Mouse (Mus musculus) heart, postnatal 25 days (tissue): Measurements from ENCODE around the gene Mapre3. TPM values are rescaled to one million over a fixed set of nuclear protein-coding genes. Genes with fewer than 3 reads are reported as not detected.
A peak's percentile ranks its signal among the peaks of the same experiment; 100 is the strongest.

Experiments used
- DNase-seq: peaks from one replicate; pipeline ENCODE4 v3.0.0; 2022; ENCODE audit warnings: low spot score
- intact Hi-C: fragments of 180-260 bp; cut with DNase I; formaldehyde crosslinking; loops from one replicate; pipeline ENCODE4 v1.15.1; 2025
- total RNA-seq, 2 experiments: library from RNA; stranded (reverse); gene quantifications; 2 replicates each; pipeline ENCODE4 v1.2.3; 2021

Mapre3 gene
- total RNA-seq, result 10 to 100 TPM; 31.1 to 32.4 TPM

- intact Hi-C loops, result loop anchor here (5.0 kb wide), 2 partner anchors 53 to 108 kb away; partner anchors contain the start of genes Khk and Tmem214
Observed at GRCm38 (mm10) chr5:30814424-30815119, at the start of gene Mapre3. TSS of gene Mapre3 (plus strand) at chr5:30814641.

GRCm38 (mm10) chr5:30765596-30766370 lies 48.7 kb upstream of the Mapre3 start:
- DNase-seq, result no peak
- intact Hi-C loops, result no loop called here

More at GRCm38 (mm10) chr5:30814424-30815119, at the start of gene Mapre3:
- peak; percentile 87 for DNase-seq

GRCm38 (mm10) chr5:30768082-30768481 lies 46.4 kb upstream of the Mapre3 start:
- intact Hi-C loops, result no loop called here
- no peak for DNase-seq

- intact Hi-C loops, result no loop called here
Observed at GRCm38 (mm10) chr5:30768598-30768997, 45.8 kb upstream of the Mapre3 start.

GRCm38 (mm10) chr5:30769075-30769474 lies 45.4 kb upstream of the Mapre3 start:
- intact Hi-C loops, result no loop called here
- no peak for DNase-seq

More at GRCm38 (mm10) chr5:30768598-30768997, 45.8 kb upstream of the Mapre3 start:
- DNase-seq, result no peak

- intact Hi-C loops, result loop anchor here (1.0 kb wide), 1 partner anchor 65 kb away; no protein-coding TSS in a partner anchor
- peak; percentile 64 for DNase-seq
Observed at GRCm38 (mm10) chr5:30774601-30775371, 39.7 kb upstream of the Mapre3 start.

GRCm38 (mm10) chr5:30780699-30781098 lies 33.7 kb upstream of the Mapre3 start:
- intact Hi-C loops, result no loop called here
- no peak for DNase-seq

- DNase-seq, result no peak
- intact Hi-C loops, result no loop called here
Observed at GRCm38 (mm10) chr5:30781147-30781546, 33.3 kb upstream of the Mapre3 start.

GRCm38 (mm10) chr5:30787381-30787780 lies 27.1 kb upstream of the Mapre3 start:
- no peak for DNase-seq
- intact Hi-C loops, result no loop called here

GRCm38 (mm10) chr5:30790047-30790446 lies 24.4 kb upstream of the Mapre3 start:
- intact Hi-C loops, result no loop called here
- DNase-seq, result no peak

- intact Hi-C loops, result loop anchor here (1.0 kb wide), 1 partner anchor 87 kb away; no protein-coding TSS in a partner anchor
- peak; percentile 16 for DNase-seq
Observed at GRCm38 (mm10) chr5:30796125-30796524, 18.3 kb upstream of the Mapre3 start.

GRCm38 (mm10) chr5:30797482-30797881 lies 17.0 kb upstream of the Mapre3 start:
- intact Hi-C loops, result no loop called here
- no peak for DNase-seq

GRCm38 (mm10) chr5:30797982-30798381 lies 16.5 kb upstream of the Mapre3 start:
- intact Hi-C loops, result no loop called here
- no peak for DNase-seq

GRCm38 (mm10) chr5:30798965-30799364 lies 15.5 kb upstream of the Mapre3 start:
- intact Hi-C loops, result no loop called here
- no peak for DNase-seq

GRCm38 (mm10) chr5:30802724-30803467 lies 11.5 kb upstream of the Mapre3 start:
- intact Hi-C loops, result no loop called here
- no peak for DNase-seq

GRCm38 (mm10) chr5:30806106-30806505 lies 8.3 kb upstream of the Mapre3 start:
- intact Hi-C loops, result loop anchor here (1.0 to 5.0 kb wide), 3 partner anchors 51 to 198 kb away; no protein-coding TSS in a partner anchor
- DNase-seq, result peak; percentile 56

GRCm38 (mm10) chr5:30815120-30815465 lies 652 bp downstream of the Mapre3 start:
- DNase-seq, result no peak
- intact Hi-C loops, result loop anchor here (5.0 kb wide), 1 partner anchor 52 kb away; the partner anchor contains the start of gene Tmem214

- peak; percentile 23 for DNase-seq
- intact Hi-C loops, result loop anchor here (5.0 kb wide), 1 partner anchor 51 kb away; the partner anchor contains the start of gene Tmem214
Observed at GRCm38 (mm10) chr5:30816261-30816791, 1.9 kb downstream of the Mapre3 start.

- intact Hi-C loops, result loop anchor here (5.0 kb wide), 1 partner anchor 48 kb away; the partner anchor contains the start of gene Tmem214
- no peak for DNase-seq
Observed at GRCm38 (mm10) chr5:30818758-30819309, 4.4 kb downstream of the Mapre3 start.
